Mouse (Mus musculus) intestine, postnatal 0 days (tissue): Measurements from ENCODE around the gene Tbccd1. TPM values are rescaled to one million over a fixed set of nuclear protein-coding genes. Genes with fewer than 3 reads are reported as not detected.
"Not testable (repeated sequence)": the region's sequence is repeated elsewhere in the genome, so short reads cannot be mapped to it uniquely, and the experiment has no call there.

ENCODE experiments used
- ATAC-seq: fragments of 200-750 bp; cut with Nextera tagmentation; 2 replicates; pipeline ENCODE4 v1.8.0; 2017; ENCODE audit warnings: mild to moderate bottlenecking, moderate TSS enrichment, moderate library complexity
- H3K27ac ChIP-seq: fragments of 300-500 bp; sonication (generic); 2 replicates; pipeline ENCODE4 v1.5.1; 2014; ENCODE audit warnings: mild to moderate bottlenecking, low read depth, low read length, moderate library complexity
- H3K27me3 ChIP-seq: fragments of 300-500 bp; sonication (generic); replicated peaks from 2 replicates; pipeline ENCODE4 v1.6.1; 2014; ENCODE audit warnings: low read length, mixed read lengths; ENCODE audit not compliant: control insufficient read depth, insufficient read depth
- H3K36me3 ChIP-seq: fragments of 300-500 bp; sonication (generic); 2 replicates; pipeline ENCODE4 v1.6.1; 2014; ENCODE audit warnings: mild to moderate bottlenecking, moderate library complexity; ENCODE audit not compliant: control insufficient read depth, insufficient read depth
- H3K4me1 ChIP-seq: fragments of 300-500 bp; sonication (generic); replicated peaks from 2 replicates; pipeline ENCODE4 v1.6.1; 2014; ENCODE audit warnings: antibody characterized with exemption, low read length, mixed read lengths; ENCODE audit not compliant: control insufficient read depth, insufficient read depth
- H3K4me2 ChIP-seq: fragments of 300-500 bp; sonication (generic); replicated peaks from 2 replicates; pipeline ENCODE4 v1.6.1; 2014; ENCODE audit warnings: low read depth, mild to moderate bottlenecking, moderate library complexity
- H3K4me3 ChIP-seq: fragments of 300-500 bp; sonication (generic); 2 replicates; pipeline ENCODE4 v1.5.1; 2014; ENCODE audit warnings: low read depth, low read length
- H3K9ac ChIP-seq: fragments of 300-500 bp; sonication (generic); 2 replicates; pipeline ENCODE4 v1.6.1; 2014; ENCODE audit warnings: mild to moderate bottlenecking, low read depth, low read length
- H3K9me3 ChIP-seq: fragments of 300-500 bp; sonication (generic); 2 replicates; pipeline ENCODE4 v1.6.1; 2016; ENCODE audit warnings: mixed run types; ENCODE audit not compliant: control insufficient read depth
- CTCF ChIP-seq: sonication (generic); IDR thresholded peaks from 2 replicates; pipeline ENCODE4 v1.5.1; 2016; ENCODE audit warnings: low read depth, mild to moderate bottlenecking, control low read depth, antibody characterized with exemption, moderate library complexity
- WGBS: fragments of 180-500 bp; shearing (Covaris S2); extraction: QIAGEN DNeasy Blood & Tissue Kit; methylation state at CpG from one replicate; pipeline ENCODE4 v1.1.7; 2014; 5-methylcytosine and 5-hydroxymethylcytosine counted together
- polyA plus RNA-seq: library from polyadenylated mRNA; unstranded; fragments of >200 nt; fragmentation: Nextera tagmentation; extraction: Ambion mirVana; gene quantifications from 2 replicates; pipeline ENCODE4 v1.2.1, GENCODE M21; 2015

The Tbccd1 gene
- polyA plus RNA-seq, 1 experiment from 2014 or later: 14.0 TPM

GRCm38 (mm10) chr16:22779228-22779835 lies 78.1 kb downstream of the Tbccd1 start:
- no peak overlapping the region for H3K27ac ChIP-seq
- no peak for TF ChIP-seq CTCF
- H3K4me1 ChIP-seq: no peaks in the 10 kb centered on the region
- no peaks in the 10 kb centered on the region for H3K36me3 ChIP-seq
- no peak overlapping the region for H3K4me2 ChIP-seq
- H3K9ac ChIP-seq: no peak overlapping the region
- H3K27me3 ChIP-seq: no peaks in the 10 kb centered on the region
- WGBS: 94% methylated on average over 3 of the region's 3 CpGs
- no peak overlapping the region for H3K4me3 ChIP-seq
- ATAC-seq: no peak
- no peaks in the 10 kb centered on the region for H3K9me3 ChIP-seq

- not testable (repeated sequence) for H3K27me3 ChIP-seq, H3K4me3 ChIP-seq, ATAC-seq, H3K36me3 ChIP-seq, H3K9ac ChIP-seq, H3K9me3 ChIP-seq, H3K27ac ChIP-seq, H3K4me2 ChIP-seq, H3K4me1 ChIP-seq
- 92% methylated on average over 12 of the region's 12 CpGs for WGBS
Observed at GRCm38 (mm10) chr16:22778296-22778695, 79.2 kb downstream of the Tbccd1 start.

GRCm38 (mm10) chr16:22775471-22775985 lies 81.9 kb downstream of the Tbccd1 start:
- Histone ChIP-seq H3K36me3 (no peaks in the 10 kb centered on the region), H3K4me1 (no peaks in the 10 kb centered on the region), H3K27me3 (no peaks in the 10 kb centered on the region), H3K27ac (no peak overlapping the region), H3K9me3 (no peaks in the 10 kb centered on the region), H3K4me2 (no peak overlapping the region), H3K9ac (no peak overlapping the region), H3K4me3 (no peak overlapping the region)
- ATAC-seq: no peak
- no peak for TF ChIP-seq CTCF
- WGBS: 84% methylated on average over 5 of the region's 5 CpGs

- H3K9me3 ChIP-seq: no peaks in the 10 kb centered on the region
- H3K27ac ChIP-seq: no peak overlapping the region
- no peak overlapping the region for H3K4me2 ChIP-seq
- H3K4me1 ChIP-seq: no peaks in the 10 kb centered on the region
- ATAC-seq: no peak
- TF ChIP-seq CTCF: no peak
- no peaks in the 10 kb centered on the region for H3K27me3 ChIP-seq
- H3K9ac ChIP-seq: no peak overlapping the region
- no peak overlapping the region for H3K4me3 ChIP-seq
- H3K36me3 ChIP-seq: no peaks in the 10 kb centered on the region
- 73% methylated on average over 8 of the region's 8 CpGs for WGBS
Observed at GRCm38 (mm10) chr16:22768661-22769060, 88.8 kb downstream of the Tbccd1 start.

- no peak overlapping the region for H3K27ac ChIP-seq
- no peaks in the 10 kb centered on the region for H3K27me3 ChIP-seq
- 0 out of 2 replicates have a peak, but pooled peaks have one; percentile 22 for TF ChIP-seq CTCF
- H3K9ac ChIP-seq: no peak overlapping the region
- WGBS: 89% methylated on average over 3 of the region's 3 CpGs
- no peak overlapping the region for H3K4me3 ChIP-seq
- H3K4me1 ChIP-seq: no peaks in the 10 kb centered on the region
- no peaks in the 10 kb centered on the region for H3K9me3 ChIP-seq
- H3K36me3 ChIP-seq: no peaks in the 10 kb centered on the region
- H3K4me2 ChIP-seq: no peak overlapping the region
- no peak for ATAC-seq
Observed at GRCm38 (mm10) chr16:22767405-22767804, 90.1 kb downstream of the Tbccd1 start.

- no peak overlapping the region for H3K4me2 ChIP-seq
- H3K27me3 ChIP-seq: no peaks in the 10 kb centered on the region
- no peak overlapping the region for H3K27ac ChIP-seq
- H3K36me3 ChIP-seq: no peaks in the 10 kb centered on the region
- no peak overlapping the region for H3K4me3 ChIP-seq
- no peak for TF ChIP-seq CTCF
- H3K9me3 ChIP-seq: no peaks in the 10 kb centered on the region
- no peak for ATAC-seq
- H3K9ac ChIP-seq: no peak overlapping the region
- 78% methylated on average over 16 of the region's 16 CpGs for WGBS
- H3K4me1 ChIP-seq: no peaks in the 10 kb centered on the region
Observed at GRCm38 (mm10) chr16:22766738-22767211, 90.7 kb downstream of the Tbccd1 start.

- no peaks in the 10 kb centered on the region for H3K4me1 ChIP-seq
- no peaks in the 10 kb centered on the region for H3K9me3 ChIP-seq
- TF ChIP-seq CTCF: no peak
- no peak overlapping the region for H3K9ac ChIP-seq
- H3K27ac ChIP-seq: no peak overlapping the region
- no peaks in the 10 kb centered on the region for H3K27me3 ChIP-seq
- WGBS: 94% methylated on average over 7 of the region's 7 CpGs
- ATAC-seq: no peak
- no peaks in the 10 kb centered on the region for H3K36me3 ChIP-seq
- no peak overlapping the region for H3K4me2 ChIP-seq
- H3K4me3 ChIP-seq: no peak overlapping the region
Observed at GRCm38 (mm10) chr16:22765531-22765930, 91.9 kb downstream of the Tbccd1 start.

Other genes starting within 250 kb of the Tbccd1 start
- 3.5 and 4.5 TPM in 2 replicates for gene Dgkg, start 200.4 kb downstream of the Tbccd1 start, polyA plus RNA-seq
- gene Crygs, start 46.1 kb downstream of the Tbccd1 start, polyA plus RNA-seq: not detected in 2 replicates
- 119 and 122 TPM in 2 replicates for gene Dnajb11, start 176 bp upstream of the Tbccd1 start, polyA plus RNA-seq
- 0.55 and 1.6 TPM in 2 replicates for gene Ahsg, start 33.6 kb upstream of the Tbccd1 start, polyA plus RNA-seq
- not detected in 2 replicates for gene Fetub, start 60.7 kb upstream of the Tbccd1 start, polyA plus RNA-seq
- not detected in 2 replicates for gene Hrg, start 93.4 kb upstream of the Tbccd1 start, polyA plus RNA-seq
- 1.1 and 1.4 TPM in 2 replicates for gene Kng2, start 171.8 kb upstream of the Tbccd1 start, polyA plus RNA-seq
- 1.7 and 2.4 TPM in 2 replicates for gene Kng1, start 200.2 kb upstream of the Tbccd1 start, polyA plus RNA-seq
- 101 and 109 TPM in 2 replicates for gene Eif4a2, start 249.8 kb upstream of the Tbccd1 start, polyA plus RNA-seq